Mouse (Mus musculus) liver, embryonic 11.5 days (tissue): ENCODE data around the gene Agap1. TPM values are rescaled to one million over a fixed set of nuclear protein-coding genes. Genes with fewer than 3 reads are reported as not detected.

Experiments
- ATAC-seq: fragments of 200-750 bp; cut with Nextera tagmentation; replicated peaks from 2 replicates; pipeline ENCODE4 v1.8.0; 2017; ENCODE audit warnings: moderate number of reproducible peaks, mild to moderate bottlenecking, moderate TSS enrichment, moderate library complexity; ENCODE audit not compliant: low FRiP score
- DNase-seq: peaks from one replicate; pipeline ENCODE4 v3.0.0-alpha.2; 2017; ENCODE audit warnings: low spot score
- H3K27ac ChIP-seq: fragments of 300-500 bp; sonication (generic); 2 replicates; pipeline ENCODE4 v1.5.1; 2014; ENCODE audit warnings: mild to moderate bottlenecking, low read depth, low read length, control low read depth
- H3K27me3 ChIP-seq: fragments of 300-500 bp; sonication (generic); replicated peaks from 2 replicates; pipeline ENCODE4 v1.6.1; 2014; ENCODE audit warnings: low read length, mixed read lengths; ENCODE audit not compliant: control insufficient read depth, insufficient read depth
- H3K36me3 ChIP-seq: fragments of 300-500 bp; sonication (generic); 2 replicates; pipeline ENCODE4 v1.6.1; 2014; ENCODE audit warnings: mild to moderate bottlenecking, low read length, moderate library complexity, mixed read lengths; ENCODE audit not compliant: control insufficient read depth, insufficient read depth
- H3K4me1 ChIP-seq: fragments of 300-500 bp; sonication (generic); replicated peaks from 2 replicates; pipeline ENCODE4 v1.6.1; 2014; ENCODE audit warnings: low read length, mixed read lengths; ENCODE audit not compliant: control insufficient read depth, insufficient read depth
- H3K4me2 ChIP-seq: fragments of 300-500 bp; sonication (generic); 2 replicates; pipeline ENCODE4 v1.6.1; 2014; ENCODE audit warnings: mild to moderate bottlenecking, control low read depth, moderate library complexity
- H3K4me3 ChIP-seq: fragments of 300-500 bp; sonication (generic); 2 replicates; pipeline ENCODE4 v1.5.1; 2014; ENCODE audit warnings: low read depth, low read length, control low read depth
- H3K9ac ChIP-seq: fragments of 300-500 bp; sonication (generic); 2 replicates; pipeline ENCODE4 v1.6.1; 2014; ENCODE audit warnings: low read depth, low read length, control low read depth
- H3K9me3 ChIP-seq: fragments of 300-500 bp; sonication (generic); 2 replicates; pipeline ENCODE4 v1.6.1; 2016; ENCODE audit warnings: low read length, inconsistent platforms, mixed read lengths; ENCODE audit not compliant: control insufficient read depth
- WGBS: fragments of 180-500 bp; shearing (Covaris S2); extraction: QIAGEN DNeasy Blood & Tissue Kit; methylation state at CpG from one replicate; pipeline ENCODE4 v1.1.7; 2014; 5-methylcytosine and 5-hydroxymethylcytosine counted together
- polyA plus RNA-seq: library from polyadenylated mRNA; unstranded; fragments of >200 nt; fragmentation: Nextera tagmentation; extraction: Ambion mirVana; gene quantifications from 2 replicates; pipeline ENCODE4 v1.2.1, GENCODE M21; 2014

The Agap1 gene
- polyA plus RNA-seq, 1 experiment from 2014 or later = 4.6 TPM

GRCm38 (mm10) chr1:89752659-89753058, 298.1 kb downstream of the Agap1 start:
- WGBS = 88% methylated on average over 3 of the region's 3 CpGs
- no peaks in the 10 kb centered on the region for H3K27me3 ChIP-seq
- H3K9me3 ChIP-seq = no peaks in the 10 kb centered on the region
- no peak overlapping the region for H3K4me3 ChIP-seq
- H3K9ac ChIP-seq = no peak overlapping the region
- ATAC-seq (no peak), DNase-seq (no peak)
- no peak overlapping the region for H3K4me2 ChIP-seq
- H3K27ac ChIP-seq = no peak overlapping the region
- peaks cover 8% of the 10 kb centered on the region for H3K4me1 ChIP-seq
- no peaks in the 10 kb centered on the region for H3K36me3 ChIP-seq

- H3K4me2 ChIP-seq = no peak overlapping the region
- no peak for DNase-seq
- WGBS = 69% methylated on average over 12 of the region's 12 CpGs
- H3K9me3 ChIP-seq = no peaks in the 10 kb centered on the region
- no peak overlapping the region for H3K9ac ChIP-seq
- no peak overlapping the region for H3K4me3 ChIP-seq
- H3K4me1 ChIP-seq = peaks cover 7% of the 10 kb centered on the region
- H3K27ac ChIP-seq = no peak overlapping the region
- H3K36me3 ChIP-seq = no peaks in the 10 kb centered on the region
- no peak for ATAC-seq
- H3K27me3 ChIP-seq = no peaks in the 10 kb centered on the region
Measured at GRCm38 (mm10) chr1:89755358-89755757, 300.8 kb downstream of the Agap1 start.

GRCm38 (mm10) chr1:89756387-89756786, 301.8 kb downstream of the Agap1 start:
- 45% methylated on average over 8 of the region's 8 CpGs for WGBS
- H3K27ac ChIP-seq = no peak overlapping the region
- H3K9me3 ChIP-seq = no peaks in the 10 kb centered on the region
- no peaks in the 10 kb centered on the region for H3K27me3 ChIP-seq
- H3K4me3 ChIP-seq = no peak overlapping the region
- no peaks in the 10 kb centered on the region for H3K4me1 ChIP-seq
- H3K9ac ChIP-seq = no peak overlapping the region
- DNase-seq (no peak), ATAC-seq (no peak)
- H3K4me2 ChIP-seq = no peak overlapping the region
- H3K36me3 ChIP-seq = no peaks in the 10 kb centered on the region

- ATAC-seq (no peak), DNase-seq (no peak)
- Histone ChIP-seq H3K4me3 (no peak overlapping the region), H3K36me3 (no peaks in the 10 kb centered on the region), H3K27ac (no peak overlapping the region), H3K9me3 (no peaks in the 10 kb centered on the region), H3K4me1 (no peaks in the 10 kb centered on the region), H3K4me2 (no peak overlapping the region), H3K9ac (no peak overlapping the region), H3K27me3 (no peaks in the 10 kb centered on the region)
- WGBS = 42% methylated on average over 3 of the region's 3 CpGs
Measured at GRCm38 (mm10) chr1:89757545-89757944, 302.9 kb downstream of the Agap1 start.

GRCm38 (mm10) chr1:89763912-89764311, 309.3 kb downstream of the Agap1 start:
- Histone ChIP-seq H3K27me3 (no peaks in the 10 kb centered on the region), H3K9ac (no peak overlapping the region), H3K36me3 (no peaks in the 10 kb centered on the region), H3K4me2 (no peak overlapping the region), H3K9me3 (no peaks in the 10 kb centered on the region), H3K27ac (no peak overlapping the region), H3K4me1 (no peaks in the 10 kb centered on the region), H3K4me3 (no peak overlapping the region)
- ATAC-seq (no peak), DNase-seq (no peak)
- 38% methylated on average over 3 of the region's 3 CpGs for WGBS

- ATAC-seq (no peak), DNase-seq (no peak)
- H3K36me3 ChIP-seq = no peaks in the 10 kb centered on the region
- H3K9ac ChIP-seq = no peak overlapping the region
- H3K4me3 ChIP-seq = no peak overlapping the region
- H3K4me1 ChIP-seq = 0 out of 2 replicates have a peak, but pooled peaks cover 3% of the 10 kb centered on the region
- 60% methylated on average over 8 of the region's 8 CpGs for WGBS
- no peak overlapping the region for H3K4me2 ChIP-seq
- no peaks in the 10 kb centered on the region for H3K9me3 ChIP-seq
- no peak overlapping the region for H3K27ac ChIP-seq
- H3K27me3 ChIP-seq = no peaks in the 10 kb centered on the region
Measured at GRCm38 (mm10) chr1:89766891-89767290, 312.3 kb downstream of the Agap1 start.

- Histone ChIP-seq H3K4me3 (no peak overlapping the region), H3K27me3 (no peaks in the 10 kb centered on the region), H3K4me2 (no peak overlapping the region), H3K36me3 (no peaks in the 10 kb centered on the region), H3K4me1 (0 out of 2 replicates have a peak, but pooled peaks cover 3% of the 10 kb centered on the region), H3K9ac (no peak overlapping the region), H3K27ac (no peak overlapping the region), H3K9me3 (no peaks in the 10 kb centered on the region)
- DNase-seq (no peak), ATAC-seq (no peak)
- 86% methylated on average over 4 of the region's 4 CpGs for WGBS
Measured at GRCm38 (mm10) chr1:89769641-89770040, 315.0 kb downstream of the Agap1 start.

GRCm38 (mm10) chr1:89770298-89770697, 315.7 kb downstream of the Agap1 start:
- H3K4me2 ChIP-seq = no peak overlapping the region
- H3K36me3 ChIP-seq = no peaks in the 10 kb centered on the region
- WGBS = 61% methylated on average over 1 of the region's 1 CpGs
- H3K27me3 ChIP-seq = no peaks in the 10 kb centered on the region
- DNase-seq (no peak), ATAC-seq (no peak)
- H3K9ac ChIP-seq = no peak overlapping the region
- H3K9me3 ChIP-seq = no peaks in the 10 kb centered on the region
- 0 out of 2 replicates have a peak, but pooled peaks cover 3% of the 10 kb centered on the region for H3K4me1 ChIP-seq
- no peak overlapping the region for H3K27ac ChIP-seq
- no peak overlapping the region for H3K4me3 ChIP-seq

- Histone ChIP-seq H3K27ac (no peak overlapping the region), H3K4me3 (no peak overlapping the region), H3K36me3 (no peaks in the 10 kb centered on the region), H3K9ac (no peak overlapping the region), H3K9me3 (no peaks in the 10 kb centered on the region), H3K4me2 (no peak overlapping the region), H3K4me1 (0 out of 2 replicates have a peak, but pooled peaks cover 2% of the 10 kb centered on the region), H3K27me3 (no peaks in the 10 kb centered on the region)
- no peak for ATAC-seq
- 69% methylated on average over 4 of the region's 4 CpGs for WGBS
- no peak for DNase-seq
Measured at GRCm38 (mm10) chr1:89775750-89776149, 321.1 kb downstream of the Agap1 start.
